Mouse (Mus musculus): ENCODE results near the gene Olfr356.

Gene Olfr356

GRCm38 (mm10) chr2:36936821-36937220 is at the start of gene Olfr356:
Gene Olfr356 (plus strand): TSS chr2:36937121.
- no peak for DNase-seq (ENCODE audit: extremely low read depth, insufficient read length, low spot score)

GRCm38 (mm10) chr2:36892836-36893235 is 44.1 kb upstream of the Olfr356 start, which contains the start of gene Olfr353:
Gene Olfr353 (minus strand): TSS chr2:36892936.
- no peak for DNase-seq (ENCODE audit: extremely low read depth, insufficient read length, low spot score)

- no peak for DNase-seq (ENCODE audit: extremely low read depth, insufficient read length, low spot score)
Measured at GRCm38 (mm10) chr2:36897114-36897513, 39.8 kb upstream of the Olfr356 start.

- DNase-seq (ENCODE audit: extremely low read depth, insufficient read length, low spot score) = no peak
Measured at GRCm38 (mm10) chr2:36905380-36905779, 31.5 kb upstream of the Olfr356 start, which contains the start of gene Olfr354. Gene Olfr354 (plus strand): TSS chr2:36905680.

- no peak for DNase-seq (ENCODE audit: extremely low read depth, insufficient read length, low spot score)
Measured at GRCm38 (mm10) chr2:36928797-36929196, 8.1 kb upstream of the Olfr356 start, which contains the start of gene Olfr355. Gene Olfr355 (minus strand): TSS chr2:36928897.

Measured in 3134 (cell line).